Comparison of ENCODE assay signal across 28 mouse cellular contexts in genomic region chr14:31764083-31764482, GRCm38 (mm10).
"Had no signal": no experiment of that assay in that cellular context is flagged by ENCODE, and none has a peak within 500 bp of the region (broad histone marks: within the 10 kb centered on the region; RNA-seq: fewer than 3 reads in every experiment).

No protein-coding gene starts in this region.

- DNase-seq: cerebellum, adult 9-10 months; cerebellum, adult 9-11 months; cerebellum, postnatal 10 days; cerebellum, postnatal 14 days; cerebellum, postnatal 25 days; cerebellum, postnatal 36 days; embryo, embryonic 11 days; forebrain, postnatal 0 days; gastrocnemius, adult 2 months; gastrocnemius, postnatal 10 days; gastrocnemius, postnatal 14 days; gastrocnemius, postnatal 25 days; gastrocnemius, postnatal 36 days; heart, adult 11 months; heart, adult 18-20 months; heart, adult 2 months had no signal

- H3K9ac ChIP-seq: embryonic facial prominence, embryonic 12.5 days; embryonic facial prominence, embryonic 13.5 days; embryonic facial prominence, embryonic 15.5 days; forebrain, embryonic 12.5 days; forebrain, embryonic 13.5 days; forebrain, embryonic 15.5 days; forebrain, postnatal 0 days had no signal

- H3K4me1 ChIP-seq: embryonic facial prominence, embryonic 10.5 days; embryonic facial prominence, embryonic 12.5 days; embryonic facial prominence, embryonic 13.5 days; forebrain, embryonic 10.5 days; forebrain, embryonic 12.5 days; forebrain, embryonic 13.5 days; forebrain, embryonic 15.5 days; heart, embryonic 10.5 days had no signal

- H3K36me3 ChIP-seq: forebrain, embryonic 15.5 days had no signal

- H3K9me3 ChIP-seq: embryonic facial prominence, embryonic 10.5 days; embryonic facial prominence, embryonic 12.5 days; embryonic facial prominence, embryonic 13.5 days; embryonic facial prominence, embryonic 15.5 days; forebrain, embryonic 10.5 days; forebrain, embryonic 12.5 days; forebrain, embryonic 13.5 days; forebrain, embryonic 15.5 days; heart, embryonic 10.5 days had no signal

- H3K4me3 ChIP-seq: embryonic facial prominence, embryonic 10.5 days; embryonic facial prominence, embryonic 12.5 days; embryonic facial prominence, embryonic 13.5 days; embryonic facial prominence, embryonic 15.5 days; erythroblast, embryonic 14.5 days; forebrain, embryonic 10.5 days; forebrain, embryonic 12.5 days; forebrain, embryonic 13.5 days; forebrain, embryonic 15.5 days; gastrocnemius, adult 2 months; heart, adult 2 months; heart, embryonic 10.5 days had no signal

- ATAC-seq: forebrain, embryonic 13.5 days; forebrain, embryonic 14.5 days; forebrain, embryonic 15.5 days; forebrain, embryonic 16.5 days; forebrain, postnatal 0 days had no signal

- H3K27me3 ChIP-seq: embryonic facial prominence, embryonic 12.5 days; embryonic facial prominence, embryonic 13.5 days; embryonic facial prominence, embryonic 15.5 days; forebrain, embryonic 12.5 days; forebrain, embryonic 13.5 days; forebrain, embryonic 15.5 days had no signal

- H3K27ac ChIP-seq: embryonic facial prominence, embryonic 10.5 days; embryonic facial prominence, embryonic 12.5 days; embryonic facial prominence, embryonic 13.5 days; embryonic facial prominence, embryonic 15.5 days; forebrain, embryonic 10.5 days; forebrain, embryonic 12.5 days; forebrain, embryonic 13.5 days; forebrain, embryonic 15.5 days; gastrocnemius, adult 2 months; heart, adult 2 months; heart, embryonic 10.5 days had no signal
